Mouse (Mus musculus): ENCODE data around the gene Ltbr. TPM values are rescaled to one million over a fixed set of nuclear protein-coding genes. Genes with fewer than 3 reads are reported as not detected.

The Ltbr gene
- polyA plus RNA-seq, 1 experiment from 2014 or later, result 69.8 TPM

DNA sequence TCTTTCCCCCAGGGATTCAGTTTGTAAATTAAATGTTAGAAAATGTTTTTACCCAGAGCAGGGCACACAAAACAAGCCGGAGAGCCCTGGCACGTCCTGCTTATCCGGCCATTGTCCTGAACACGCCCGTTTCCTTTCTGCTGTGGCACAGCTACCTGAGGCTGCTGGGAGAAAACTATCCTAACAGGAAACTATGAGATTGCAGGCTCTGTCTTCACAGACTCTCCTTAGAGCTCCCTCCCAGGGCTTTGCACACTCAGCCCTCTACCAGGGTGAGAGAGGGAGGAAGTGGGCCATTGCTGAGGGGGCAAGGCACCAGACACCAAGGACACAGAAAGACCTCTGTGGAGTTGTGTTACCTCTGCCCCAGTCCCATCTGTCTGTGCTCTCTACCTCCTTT, 26.6 kb upstream of the Ltbr start:
- Histone ChIP-seq H3K9me3 (replicated peaks; ENCODE audit: low read length) (no peaks in the 10 kb centered on the region), H3K4me2 (ENCODE audit: low read length) (no peak overlapping the region), H3K4me1 (replicated peaks; ENCODE audit: insufficient read depth, low read length) (0 out of 2 replicates have a peak, but pooled peaks cover 6% of the 10 kb centered on the region), H3K4me3 (replicated peaks; ENCODE audit: low read depth, low read length) (no peak overlapping the region), H3K27ac (peak overlapping the region; percentile 40; the same call in 1 of the 2 replicates), H3K9ac (ENCODE audit: low read depth, low read length) (no peak overlapping the region), H3K27me3 (ENCODE audit: insufficient read depth, low read length) (no peaks in the 10 kb centered on the region), H3K36me3 (ENCODE audit: insufficient read depth, low read length) (no peaks in the 10 kb centered on the region)
- DNase-seq (ENCODE audit: low spot score) (no peak), ATAC-seq (replicated peaks; ENCODE audit: low FRiP score, low read depth) (no peak)
- 58% methylated on average over 5 of the region's 5 CpGs for WGBS
- no peak for TF ChIP-seq CTCF (IDR thresholded peaks at IDR 0.05; ENCODE audit: low read depth)

DNA sequence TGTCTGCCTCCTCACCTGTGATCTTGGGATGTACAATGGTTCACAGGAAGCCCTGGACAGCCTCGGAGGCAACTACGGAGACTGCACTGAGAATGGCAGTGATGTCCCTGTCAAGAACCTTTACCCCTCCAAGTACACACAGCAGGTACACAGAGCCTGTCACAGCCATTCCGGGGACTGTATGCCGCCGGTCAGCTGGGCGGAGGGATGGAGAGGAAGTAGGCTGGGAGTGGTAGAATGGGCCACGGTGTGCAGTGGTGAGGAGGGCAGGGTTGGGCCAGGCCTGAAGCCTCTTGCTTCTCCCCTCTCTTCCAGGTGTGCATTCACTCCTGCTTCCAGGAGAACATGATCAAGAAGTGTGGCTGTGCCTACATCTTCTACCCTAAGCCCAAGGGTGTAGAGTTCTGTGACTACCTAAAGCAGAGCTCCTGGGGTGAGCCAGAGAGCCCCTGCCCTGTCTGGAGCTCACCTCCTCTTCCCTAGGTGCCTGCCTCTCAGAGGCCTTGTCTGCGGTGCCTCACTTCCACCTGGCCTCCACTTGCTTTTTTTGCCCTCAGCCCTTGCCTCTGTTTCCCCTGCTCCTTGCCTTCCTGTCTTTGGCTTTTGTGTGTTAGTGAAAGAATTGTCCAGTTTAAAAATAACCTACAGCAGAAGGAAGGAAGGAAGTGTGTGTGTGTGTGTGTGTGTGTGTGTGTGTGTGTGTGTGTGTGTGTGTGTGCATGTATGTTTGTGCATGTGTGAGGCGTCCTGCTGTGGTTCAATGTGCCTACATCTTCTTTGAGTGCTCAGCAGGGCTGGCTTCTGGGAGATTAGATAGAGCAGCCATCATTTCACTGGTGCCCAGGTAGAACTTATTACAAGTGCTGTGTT, 25.3 kb upstream of the Ltbr start:
- Histone ChIP-seq H3K4me1 (replicated peaks; ENCODE audit: insufficient read depth, low read length) (0 out of 2 replicates have a peak, but pooled peaks cover 3% of the 10 kb centered on the region), H3K9ac (ENCODE audit: low read depth, low read length) (no peak overlapping the region), H3K36me3 (ENCODE audit: insufficient read depth, low read length) (no peaks in the 10 kb centered on the region), H3K4me2 (ENCODE audit: low read length) (no peak overlapping the region), H3K27me3 (ENCODE audit: insufficient read depth, low read length) (no peaks in the 10 kb centered on the region), H3K4me3 (replicated peaks; ENCODE audit: low read depth, low read length) (no peak overlapping the region), H3K27ac (no peak overlapping the region), H3K9me3 (replicated peaks; ENCODE audit: low read length) (no peaks in the 10 kb centered on the region)
- ATAC-seq (replicated peaks; ENCODE audit: low FRiP score, low read depth) (no peak), DNase-seq (ENCODE audit: low spot score) (no peak)
- TF ChIP-seq CTCF (IDR thresholded peaks at IDR 0.05; ENCODE audit: low read depth), result no peak
- WGBS, result 69% methylated on average over 9 of the region's 9 CpGs

DNA sequence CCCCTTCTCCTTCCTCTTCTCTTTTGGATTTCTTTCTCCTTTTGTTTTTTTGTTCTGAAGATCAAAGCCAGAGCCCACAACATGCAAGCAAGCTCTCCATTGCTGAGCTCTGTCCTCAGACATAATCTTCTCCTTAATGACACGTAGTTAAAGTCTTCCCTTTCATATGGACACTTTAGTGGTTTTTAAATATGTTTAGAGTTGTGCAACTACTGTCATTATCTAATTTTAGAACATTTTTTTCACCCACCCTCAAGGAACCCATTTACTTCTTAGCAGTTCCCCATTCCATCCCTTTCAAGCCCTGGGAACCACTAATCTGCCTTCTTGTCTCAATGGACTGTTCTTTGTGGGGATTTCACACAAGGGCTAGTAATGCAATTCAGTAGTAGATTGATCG, 20.7 kb upstream of the Ltbr start:
- DNase-seq (ENCODE audit: low spot score) (no peak), ATAC-seq (replicated peaks; ENCODE audit: low FRiP score, low read depth) (no peak)
- TF ChIP-seq CTCF (IDR thresholded peaks at IDR 0.05; ENCODE audit: low read depth), result no peak
- H3K9ac ChIP-seq (ENCODE audit: low read depth, low read length), result no peak overlapping the region
- H3K9me3 ChIP-seq (replicated peaks; ENCODE audit: low read length), result no peaks in the 10 kb centered on the region
- 59% methylated on average over 2 of the region's 2 CpGs for WGBS
- no peak overlapping the region for H3K27ac ChIP-seq
- no peak overlapping the region for H3K4me2 ChIP-seq (ENCODE audit: low read length)
- no peaks in the 10 kb centered on the region for H3K36me3 ChIP-seq (ENCODE audit: insufficient read depth, low read length)
- no peak overlapping the region for H3K4me3 ChIP-seq (replicated peaks; ENCODE audit: low read depth, low read length)
- 0 out of 2 replicates have a peak, but pooled peaks cover 4% of the 10 kb centered on the region for H3K4me1 ChIP-seq (replicated peaks; ENCODE audit: insufficient read depth, low read length)
- no peaks in the 10 kb centered on the region for H3K27me3 ChIP-seq (ENCODE audit: insufficient read depth, low read length)

DNA sequence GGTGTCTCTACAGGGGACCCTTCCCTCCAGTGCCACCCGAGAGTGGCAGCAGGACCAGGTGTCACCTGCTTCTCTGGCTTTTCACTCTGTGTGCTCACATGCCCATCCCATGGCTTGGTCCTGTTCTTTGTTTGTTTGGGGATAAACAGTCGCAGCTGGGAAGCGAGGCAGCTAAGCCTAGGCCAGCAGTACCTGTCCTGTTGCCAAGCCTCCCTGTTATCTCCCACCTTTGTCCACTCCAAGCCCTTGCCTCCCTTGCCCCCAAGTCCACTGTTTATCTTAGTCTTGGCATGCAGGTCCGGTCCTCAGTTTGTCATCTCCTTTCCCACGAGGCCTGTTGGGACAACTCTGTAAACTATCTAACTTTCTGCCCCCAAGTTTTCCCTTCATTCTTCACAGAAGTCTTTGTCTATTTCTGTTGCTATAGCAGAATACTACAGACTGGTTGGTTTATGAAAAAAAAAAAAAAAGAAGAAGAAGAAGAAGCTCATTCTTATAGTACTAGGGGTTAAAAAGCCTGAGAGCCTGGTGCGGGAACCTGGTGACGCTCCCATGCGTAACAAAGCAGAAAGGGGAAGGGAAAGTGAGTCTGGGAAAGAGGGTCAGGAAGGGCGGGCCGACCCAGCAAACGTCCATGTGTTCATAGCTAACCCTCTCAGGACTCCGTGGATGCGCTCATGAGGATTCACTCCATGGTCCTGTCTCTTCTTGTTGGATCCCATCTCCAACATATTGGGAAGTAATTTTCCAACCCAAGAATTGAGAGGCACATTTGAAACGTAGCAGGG, 19.6 kb upstream of the Ltbr start:
- DNase-seq (ENCODE audit: low spot score) (no peak), ATAC-seq (replicated peaks; ENCODE audit: low FRiP score, low read depth) (no peak)
- no peaks in the 10 kb centered on the region for H3K27me3 ChIP-seq (ENCODE audit: insufficient read depth, low read length)
- H3K4me3 ChIP-seq (replicated peaks; ENCODE audit: low read depth, low read length), result no peak overlapping the region
- H3K4me1 ChIP-seq (replicated peaks; ENCODE audit: insufficient read depth, low read length), result 0 out of 2 replicates have a peak, but pooled peaks cover 4% of the 10 kb centered on the region
- no peak for TF ChIP-seq CTCF (IDR thresholded peaks at IDR 0.05; ENCODE audit: low read depth)
- 77% methylated on average over 14 of the region's 14 CpGs for WGBS
- H3K9me3 ChIP-seq (replicated peaks; ENCODE audit: low read length), result no peaks in the 10 kb centered on the region
- no peak overlapping the region for H3K9ac ChIP-seq (ENCODE audit: low read depth, low read length)
- H3K36me3 ChIP-seq (ENCODE audit: insufficient read depth, low read length), result no peaks in the 10 kb centered on the region
- no peak overlapping the region for H3K27ac ChIP-seq
- no peak overlapping the region for H3K4me2 ChIP-seq (ENCODE audit: low read length)

DNA sequence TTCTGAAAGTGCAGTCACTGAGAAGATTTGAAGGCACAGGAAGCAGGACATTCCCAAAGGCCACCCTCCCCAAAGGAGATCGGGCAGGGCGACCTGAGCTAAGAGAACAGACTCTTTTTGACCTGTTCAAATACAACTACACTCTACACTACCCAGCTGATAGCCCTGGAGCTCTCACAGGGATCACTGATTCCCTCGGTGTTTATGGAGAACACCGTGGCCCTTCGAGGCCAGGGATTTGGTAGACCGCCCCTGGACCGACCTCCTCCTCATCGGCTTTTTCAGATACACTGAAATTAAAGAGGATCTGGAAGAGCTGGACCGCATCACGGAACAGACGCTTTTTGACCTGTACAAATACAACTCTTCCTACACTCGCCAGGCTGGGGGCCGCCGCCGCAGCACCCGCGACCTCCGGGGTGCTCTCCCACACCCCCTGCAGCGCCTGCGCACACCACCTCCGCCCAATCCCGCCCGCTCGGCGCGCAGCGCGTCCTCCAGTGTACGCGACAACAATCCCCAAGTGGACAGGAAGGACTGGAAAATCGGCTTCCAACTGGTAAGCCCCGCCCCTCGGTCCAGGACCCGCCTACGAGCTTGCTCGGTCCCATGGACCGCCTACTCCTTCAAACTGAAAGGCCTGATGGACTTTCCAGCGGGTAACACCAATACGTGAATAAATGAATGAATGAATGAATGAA, 17.1 kb upstream of the Ltbr start:
- ATAC-seq (replicated peaks; ENCODE audit: low FRiP score, low read depth), result peak; percentile 85
- H3K9me3 ChIP-seq (replicated peaks; ENCODE audit: low read length), result no peaks in the 10 kb centered on the region
- WGBS, result under 1% methylated on average over 39 of the region's 39 CpGs

DNA sequence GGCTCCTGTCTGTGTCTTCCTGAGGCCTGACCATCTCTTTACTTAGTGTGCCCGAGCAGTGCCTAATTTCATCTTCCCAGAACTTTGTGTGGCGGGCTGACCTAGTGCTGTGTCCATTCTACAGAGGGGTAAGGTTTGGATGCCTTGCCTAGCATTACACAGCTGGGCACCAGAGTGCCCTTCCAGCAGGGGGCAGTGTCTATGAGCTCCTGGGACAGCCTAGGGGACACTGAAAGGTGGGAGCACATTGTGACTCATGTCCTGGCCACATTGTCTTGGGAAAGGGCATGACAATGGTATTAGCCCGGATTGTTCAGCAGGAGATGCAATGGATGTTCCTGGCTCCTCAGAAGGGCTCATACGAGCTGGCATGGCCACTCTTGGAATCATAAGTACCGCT, 14.6 kb upstream of the Ltbr start:
- DNase-seq (ENCODE audit: low spot score) (no peak), ATAC-seq (replicated peaks; ENCODE audit: low FRiP score, low read depth) (no peak)
- Histone ChIP-seq H3K27ac (no peak overlapping the region), H3K4me1 (replicated peaks; ENCODE audit: insufficient read depth, low read length) (0 out of 2 replicates have a peak, but pooled peaks cover 4% of the 10 kb centered on the region), H3K4me2 (ENCODE audit: low read length) (no peak overlapping the region), H3K9ac (ENCODE audit: low read depth, low read length) (no peak overlapping the region), H3K36me3 (ENCODE audit: insufficient read depth, low read length) (no peaks in the 10 kb centered on the region), H3K9me3 (replicated peaks; ENCODE audit: low read length) (no peaks in the 10 kb centered on the region), H3K27me3 (ENCODE audit: insufficient read depth, low read length) (no peaks in the 10 kb centered on the region), H3K4me3 (replicated peaks; ENCODE audit: low read depth, low read length) (no peak overlapping the region)
- TF ChIP-seq CTCF (IDR thresholded peaks at IDR 0.05; ENCODE audit: low read depth), result peak; percentile 62
- WGBS, result 82% methylated on average over 5 of the region's 5 CpGs

More for the DNA sequence above, 17.1 kb upstream of the Ltbr start:
- no peaks in the 10 kb centered on the region for H3K36me3 ChIP-seq (ENCODE audit: insufficient read depth, low read length)
- peak; percentile 96 for DNase-seq (ENCODE audit: low spot score)
- H3K4me2 ChIP-seq (ENCODE audit: low read length), result peak overlapping the region; percentile 75
- H3K9ac ChIP-seq (ENCODE audit: low read depth, low read length), result peak overlapping the region; percentile 55
- no peak for TF ChIP-seq CTCF (IDR thresholded peaks at IDR 0.05; ENCODE audit: low read depth)
- H3K27me3 ChIP-seq (ENCODE audit: insufficient read depth, low read length), result no peaks in the 10 kb centered on the region
- H3K27ac ChIP-seq, result peak overlapping the region; percentile 57
- peak overlapping the region; percentile 39 for H3K4me3 ChIP-seq (replicated peaks; ENCODE audit: low read depth, low read length)
- 0 out of 2 replicates have a peak, but pooled peaks cover 4% of the 10 kb centered on the region for H3K4me1 ChIP-seq (replicated peaks; ENCODE audit: insufficient read depth, low read length)
